Mouse (Mus musculus): ENCODE data around the gene Bex2.

DNA sequence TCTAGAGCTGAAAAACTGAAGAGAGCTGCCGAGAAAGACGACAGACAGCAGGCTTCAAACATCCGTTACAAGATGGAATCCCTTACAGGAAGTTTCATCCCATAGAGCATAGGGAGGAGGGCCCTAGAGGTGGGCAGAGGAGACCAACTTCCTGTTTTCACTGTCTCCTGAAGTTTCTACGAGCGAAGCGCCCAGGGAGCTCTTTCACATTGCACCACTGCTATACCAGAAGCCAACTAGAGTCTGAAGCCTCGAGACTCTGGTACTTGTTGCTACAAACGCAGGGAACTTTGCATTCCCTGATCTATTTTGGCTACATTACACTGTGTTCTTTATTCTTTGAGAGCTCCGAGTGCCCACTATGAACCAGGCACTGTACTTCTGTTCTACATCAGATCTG is 17.1 kb upstream of the Bex2 start, which contains the start of gene Nxf3:
- TF ChIP-seq CTCF (IDR thresholded peaks at IDR 0.05; ENCODE audit: low read depth, low read length) (no peak), EP300 (IDR thresholded peaks at IDR 0.05; ENCODE audit: insufficient read depth, low read depth, low read length) (no peak), POLR2A (IDR thresholded peaks at IDR 0.05; ENCODE audit: insufficient read depth, low read length) (no peak)

Measured in ES-Bruce4 (cell line).